Mouse (Mus musculus): ENCODE measurements around the gene B3galt4. TPM values are rescaled to one million over a fixed set of nuclear protein-coding genes. Genes with fewer than 3 reads are reported as not detected.
"Not testable (repeated sequence)": the region's sequence is repeated elsewhere in the genome, so short reads cannot be mapped to it uniquely, and the experiment has no call there.

Gene B3galt4
- polyA plus RNA-seq, 1 experiment, result 4.1 TPM

DNA sequence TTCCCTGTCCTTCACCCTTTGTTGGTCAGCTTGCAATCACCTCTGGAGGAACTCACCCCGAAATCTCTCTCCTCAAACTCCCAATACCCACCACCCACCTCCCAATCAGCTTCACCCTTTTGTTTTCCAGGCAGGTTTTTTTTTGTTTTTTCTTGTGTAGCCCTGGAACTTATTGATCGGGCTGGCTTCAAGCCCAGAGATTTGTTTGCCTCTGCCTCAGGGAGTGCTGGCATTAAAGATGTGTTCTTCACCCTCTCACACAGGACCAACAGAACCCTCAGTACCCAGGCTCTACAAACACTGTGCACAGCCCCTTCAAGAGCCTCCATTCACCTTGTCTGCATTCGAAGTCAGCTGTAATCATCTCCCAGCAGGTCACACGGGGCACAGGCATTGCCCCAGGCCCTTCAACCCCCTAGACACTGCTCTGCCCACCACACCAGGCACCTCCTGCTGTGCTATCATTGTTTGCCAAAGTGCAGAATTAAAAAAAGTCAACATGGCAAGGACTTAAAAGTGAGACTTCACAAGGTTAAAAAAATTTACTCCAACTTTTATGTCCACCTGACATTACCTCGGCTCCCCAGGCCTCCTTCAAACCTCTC lies 2.8 kb upstream of the B3galt4 start:
- TF ChIP-seq CTCF (IDR thresholded peaks at IDR 0.05; ENCODE audit: control insufficient read depth, insufficient read depth, low read length) (no peak), POLR2A (IDR thresholded peaks at IDR 0.05; ENCODE audit: borderline replicate concordance, control insufficient read depth, low read depth, low read length) (no peak)
- peak overlapping the region; percentile 65 for H3K4me3 ChIP-seq (replicated peaks; ENCODE audit: control insufficient read depth, low read depth, low read length)
- H3K4me1 ChIP-seq (ENCODE audit: control insufficient read depth, insufficient read depth, low read length), result peaks cover 3% of the 10 kb centered on the region
- no peak overlapping the region for H3K27ac ChIP-seq (ENCODE audit: control insufficient read depth, insufficient read depth, low read depth, low read length, poor library complexity)
- WGBS, result 36% methylated on average over 5 of the region's 5 CpGs

DNA sequence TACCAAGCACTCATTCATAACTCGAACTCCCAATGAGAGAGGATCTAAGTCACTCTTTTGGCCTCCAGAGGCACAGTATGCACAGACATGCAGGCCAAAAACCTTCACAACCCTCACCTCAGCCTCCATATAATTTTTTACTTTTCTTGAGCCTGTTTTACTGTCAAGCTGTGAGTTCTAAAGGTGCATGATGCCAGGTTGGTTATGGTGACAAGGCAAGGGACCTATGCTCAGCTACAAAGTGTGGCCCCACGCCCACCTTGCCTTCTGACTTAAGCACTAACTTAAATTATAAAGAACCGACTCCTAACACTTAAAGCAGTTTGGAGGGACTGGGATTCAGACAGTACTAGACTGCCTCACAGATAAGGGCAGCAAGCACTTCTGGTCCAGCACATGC lies 2.0 kb upstream of the B3galt4 start:
- Histone ChIP-seq H3K4me3 (replicated peaks; ENCODE audit: control insufficient read depth, low read depth, low read length) (no peak overlapping the region), H3K4me1 (ENCODE audit: control insufficient read depth, insufficient read depth, low read length) (peaks cover 4% of the 10 kb centered on the region), H3K27ac (ENCODE audit: control insufficient read depth, insufficient read depth, low read depth, low read length, poor library complexity) (no peak overlapping the region)
- TF ChIP-seq POLR2A (IDR thresholded peaks at IDR 0.05; ENCODE audit: borderline replicate concordance, control insufficient read depth, low read depth, low read length), result no peak
- no peak for TF ChIP-seq CTCF (IDR thresholded peaks at IDR 0.05; ENCODE audit: control insufficient read depth, insufficient read depth, low read length)
- WGBS, result 73% methylated on average over 3 of the region's 3 CpGs

- TF ChIP-seq CTCF (IDR thresholded peaks at IDR 0.05; ENCODE audit: control insufficient read depth, insufficient read depth, low read length), result no peak
- TF ChIP-seq POLR2A (IDR thresholded peaks at IDR 0.05; ENCODE audit: borderline replicate concordance, control insufficient read depth, low read depth, low read length), result no peak
- peaks cover 7% of the 10 kb centered on the region for H3K4me1 ChIP-seq (ENCODE audit: control insufficient read depth, insufficient read depth, low read length)
- 73% methylated on average over 4 of the region's 4 CpGs for WGBS
- H3K27ac ChIP-seq (ENCODE audit: control insufficient read depth, insufficient read depth, low read depth, low read length, poor library complexity), result no peak overlapping the region
- H3K4me3 ChIP-seq (replicated peaks; ENCODE audit: control insufficient read depth, low read depth, low read length), result no peak overlapping the region
Measured at GRCm38 (mm10) chr17:33952879-33953278, 1.6 kb upstream of the B3galt4 start.

DNA sequence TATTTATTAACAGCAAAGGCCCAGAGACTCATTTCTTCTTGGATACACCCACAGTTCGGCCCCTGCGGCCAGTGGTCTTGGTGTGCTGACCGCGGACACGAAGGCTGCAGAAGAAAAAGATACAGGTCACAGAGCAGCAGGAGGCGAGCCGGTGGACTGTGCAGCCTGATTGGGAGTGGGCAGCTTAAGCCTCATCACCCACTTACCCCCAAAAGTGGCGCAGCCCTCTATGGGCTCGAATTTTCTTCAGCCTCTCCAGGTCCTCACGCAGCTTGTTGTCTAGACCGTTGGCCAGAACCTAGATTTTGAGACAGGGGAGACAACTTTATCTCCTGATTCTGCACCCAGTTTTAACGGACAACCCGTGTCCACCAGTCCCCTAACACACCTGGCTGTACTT lies 727 bp upstream of the B3galt4 start:
- not testable (repeated sequence) for H3K4me3 ChIP-seq (replicated peaks; ENCODE audit: control insufficient read depth, low read depth, low read length); H3K4me1 ChIP-seq (ENCODE audit: control insufficient read depth, insufficient read depth, low read length)
- 0 out of 2 replicates have a peak overlapping the region, but pooled peaks have one; percentile 11 for H3K27ac ChIP-seq (ENCODE audit: control insufficient read depth, insufficient read depth, low read depth, low read length, poor library complexity)
- WGBS, result 80% methylated on average over 13 of the region's 13 CpGs

DNA sequence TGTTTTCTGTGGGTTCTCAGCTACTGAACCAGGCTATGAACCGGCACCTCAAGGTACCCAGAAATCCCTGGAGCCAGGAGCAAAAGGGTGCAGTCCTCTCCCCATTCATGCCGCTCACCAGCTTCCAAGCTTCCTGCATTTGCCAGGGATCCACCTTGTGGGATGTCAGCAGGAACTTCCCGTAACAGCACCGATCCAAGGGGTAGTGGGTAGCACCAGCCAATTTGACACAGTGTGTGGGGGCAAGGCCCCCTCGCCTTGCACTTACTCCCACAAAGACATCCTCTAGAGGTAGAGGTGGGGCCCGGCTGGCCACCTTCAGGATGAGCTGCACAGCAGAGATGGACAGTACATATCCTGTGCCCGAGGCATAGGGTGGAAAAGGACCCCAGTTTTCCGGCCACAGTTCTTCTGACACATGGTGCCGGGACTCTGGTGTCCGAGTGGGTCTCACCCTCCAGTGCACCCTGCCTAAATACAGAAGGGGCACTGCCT lies 1.1 kb downstream of the B3galt4 start:
- H3K4me1 ChIP-seq (ENCODE audit: control insufficient read depth, insufficient read depth, low read length), result peaks cover 9% of the 10 kb centered on the region
- TF ChIP-seq POLR2A (IDR thresholded peaks at IDR 0.05; ENCODE audit: borderline replicate concordance, control insufficient read depth, low read depth, low read length) (no peak), CTCF (IDR thresholded peaks at IDR 0.05; ENCODE audit: control insufficient read depth, insufficient read depth, low read length) (no peak)
- peak overlapping the region; percentile 82 for H3K4me3 ChIP-seq (replicated peaks; ENCODE audit: control insufficient read depth, low read depth, low read length)
- H3K27ac ChIP-seq (ENCODE audit: control insufficient read depth, insufficient read depth, low read depth, low read length, poor library complexity), result no peak overlapping the region
- 76% methylated on average over 10 of the region's 10 CpGs for WGBS

GRCm38 (mm10) chr17:33948905-33949537 lies 2.3 kb downstream of the B3galt4 start:
- peaks cover 8% of the 10 kb centered on the region for H3K4me1 ChIP-seq (ENCODE audit: control insufficient read depth, insufficient read depth, low read length)
- 82% methylated on average over 19 of the region's 19 CpGs for WGBS
- H3K27ac ChIP-seq (ENCODE audit: control insufficient read depth, insufficient read depth, low read depth, low read length, poor library complexity), result no peak overlapping the region
- H3K4me3 ChIP-seq (replicated peaks; ENCODE audit: control insufficient read depth, low read depth, low read length), result no peak overlapping the region
- no peak for TF ChIP-seq POLR2A (IDR thresholded peaks at IDR 0.05; ENCODE audit: borderline replicate concordance, control insufficient read depth, low read depth, low read length)
- TF ChIP-seq CTCF (IDR thresholded peaks at IDR 0.05; ENCODE audit: control insufficient read depth, insufficient read depth, low read length), result no peak

- 88% methylated on average over 22 of the region's 22 CpGs for WGBS
- Histone ChIP-seq H3K4me3 (replicated peaks; ENCODE audit: control insufficient read depth, low read depth, low read length) (no peak overlapping the region), H3K27ac (ENCODE audit: control insufficient read depth, insufficient read depth, low read depth, low read length, poor library complexity) (peak overlapping the region; percentile 42; the same call in 1 of the 2 replicates), H3K4me1 (ENCODE audit: control insufficient read depth, insufficient read depth, low read length) (peaks cover 8% of the 10 kb centered on the region)
- TF ChIP-seq POLR2A (IDR thresholded peaks at IDR 0.05; ENCODE audit: borderline replicate concordance, control insufficient read depth, low read depth, low read length), result no peak
Measured at GRCm38 (mm10) chr17:33948090-33948904, 3.0 kb downstream of the B3galt4 start.

- 23% methylated on average over 10 of the region's 10 CpGs for WGBS
- H3K4me3 ChIP-seq (replicated peaks; ENCODE audit: control insufficient read depth, low read depth, low read length), result no peak overlapping the region
- TF ChIP-seq POLR2A (IDR thresholded peaks at IDR 0.05; ENCODE audit: borderline replicate concordance, control insufficient read depth, low read depth, low read length) (no peak), CTCF (IDR thresholded peaks at IDR 0.05; ENCODE audit: control insufficient read depth, insufficient read depth, low read length) (no peak)
- H3K27ac ChIP-seq (ENCODE audit: control insufficient read depth, insufficient read depth, low read depth, low read length, poor library complexity), result peak overlapping the region; percentile 42
- peaks cover 8% of the 10 kb centered on the region for H3K4me1 ChIP-seq (ENCODE audit: control insufficient read depth, insufficient read depth, low read length)
Measured at GRCm38 (mm10) chr17:33947430-33948089, 3.7 kb downstream of the B3galt4 start.
